Mouse (Mus musculus) telencephalon, adult 2 months (tissue): ENCODE results near the gene Msrb3.
"Not testable (repeated sequence)": the region's sequence is repeated elsewhere in the genome, so short reads cannot be mapped to it uniquely, and the experiment has no call there.

ENCODE experiments used
- DNase-seq: peaks from one replicate; pipeline ENCODE4 v3.0.0-alpha.2; 2011; ENCODE audit warnings: low read depth, low spot score

Msrb3 gene

GRCm38 (mm10) chr10:120751295-120751722 is 147.6 kb downstream of the Msrb3 start:
- DNase-seq: no peak

- not testable (repeated sequence) for DNase-seq
Observed at GRCm38 (mm10) chr10:120749556-120749955, 149.3 kb downstream of the Msrb3 start.

- no peak for DNase-seq
Observed at GRCm38 (mm10) chr10:120748156-120748555, 150.7 kb downstream of the Msrb3 start.

GRCm38 (mm10) chr10:120745138-120745856 is 153.6 kb downstream of the Msrb3 start:
- no peak for DNase-seq

GRCm38 (mm10) chr10:120744441-120745137 is 154.3 kb downstream of the Msrb3 start:
- no peak for DNase-seq

GRCm38 (mm10) chr10:120736508-120737069 is 162.3 kb downstream of the Msrb3 start:
- no peak for DNase-seq

- no peak for DNase-seq
Observed at GRCm38 (mm10) chr10:120735722-120736507, 163.0 kb downstream of the Msrb3 start.

GRCm38 (mm10) chr10:120734364-120734763 is 164.5 kb downstream of the Msrb3 start:
- DNase-seq: no peak
